In the genomic region with DNA sequence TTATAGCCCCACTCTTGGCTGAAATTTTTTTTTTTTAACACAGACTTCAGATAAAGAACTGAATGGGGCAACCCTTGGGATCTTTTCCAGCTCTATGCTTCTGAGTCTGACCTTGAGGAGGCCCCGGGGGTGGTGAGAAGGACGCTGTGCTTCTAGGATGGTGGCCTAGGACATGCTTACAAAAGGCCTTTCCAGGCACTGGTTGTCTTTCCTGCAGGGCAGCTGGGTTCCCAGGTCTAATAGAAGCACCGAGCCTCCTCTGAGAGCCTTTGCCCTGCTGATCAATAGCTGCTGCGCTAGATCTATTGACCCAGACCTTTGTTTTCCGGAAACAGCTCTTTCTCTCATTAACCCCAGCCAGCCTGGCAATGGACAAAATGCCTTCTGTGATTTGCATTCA, we compare ENCODE assay signal across 12 mouse cellular contexts. TPM values are rescaled to one million over a fixed set of nuclear protein-coding genes. Genes with fewer than 3 reads are reported as not detected.
DNase-seq lines count a peak whose midpoint lies in the region; ATAC-seq and TF ChIP-seq lines count a peak whose summit lies in the region.
"Had no signal": no experiment of that assay in that cellular context is flagged by ENCODE, and none has a peak within 500 bp of the region (broad histone marks: within the 10 kb centered on the region; RNA-seq: fewer than 3 reads in every experiment).

No protein-coding gene starts in this region.

- H3K36me3 ChIP-seq in heart, embryonic 13.5 days = no peaks in the 10 kb centered on the region
- H3K36me3 ChIP-seq in liver, embryonic 14.5 days (replicated peaks; ENCODE audit: control insufficient read depth, insufficient read depth, low read depth) = no peaks in the 10 kb centered on the region
- no peaks in the 10 kb centered on the region for H3K36me3 ChIP-seq in hindbrain, embryonic 13.5 days
- H3K36me3 ChIP-seq: embryonic facial prominence, embryonic 12.5 days; limb, embryonic 12.5 days had no signal

- H3K27me3 ChIP-seq in heart, embryonic 13.5 days (replicated peaks) = no peaks in the 10 kb centered on the region
- H3K27me3 ChIP-seq in liver, embryonic 14.5 days (ENCODE audit: control insufficient read depth, insufficient read depth, low read length) = no peaks in the 10 kb centered on the region
- H3K27me3 ChIP-seq in hindbrain, embryonic 13.5 days = no peaks in the 10 kb centered on the region
- H3K27me3 ChIP-seq: embryonic facial prominence, embryonic 12.5 days; limb, embryonic 12.5 days had no signal

- H3K9me3 ChIP-seq in heart, embryonic 13.5 days = no peaks in the 10 kb centered on the region
- H3K9me3 ChIP-seq in liver, embryonic 14.5 days (ENCODE audit: control insufficient read depth, low read length) = no peaks in the 10 kb centered on the region
- H3K9me3 ChIP-seq in hindbrain, embryonic 13.5 days = no peaks in the 10 kb centered on the region

- WGBS in heart, embryonic 13.5 days = 59% methylated on average over 5 of the region's 5 CpGs
- 59% methylated on average over 5 of the region's 5 CpGs for WGBS in liver, embryonic 14.5 days (ENCODE audit: insufficient replicate concordance)
- WGBS in hindbrain, embryonic 13.5 days = 27% methylated on average over 5 of the region's 5 CpGs

- ATAC-seq in heart, embryonic 13.5 days (ENCODE audit: extremely low read depth, insufficient number of reproducible peaks, low FRiP score, low TSS enrichment) = no peak
- peak; percentile 50 for ATAC-seq in liver, embryonic 14.5 days (ENCODE audit: insufficient read depth)
- no peak for ATAC-seq in megakaryocyte progenitor cell, adult 5-6 weeks (replicated peaks; ENCODE audit: poor library complexity)
- ATAC-seq in hindbrain, embryonic 13.5 days (ENCODE audit: low FRiP score) = no peak

- no peak for DNase-seq in heart, postnatal 4 days
- DNase-seq in testis, postnatal 10 days (ENCODE audit: low spot score) = peak; percentile 38
- DNase-seq in testis, postnatal 14 days (ENCODE audit: low spot score) = no peak
- DNase-seq in liver, embryonic 14.5 days (ENCODE audit: low read depth in 3 of 3, low spot score in 3 of 3) = peak in 2 of 3 experiments; percentile 7 to 16
- no peak for DNase-seq in cerebellum, adult 8-10 months

- no peak for TF ChIP-seq CTCF in liver, embryonic 14.5 days (IDR thresholded peaks at IDR 0.05; ENCODE audit: low read depth)

- H3K4me1 ChIP-seq in heart, embryonic 13.5 days = peaks cover 19% of the 10 kb centered on the region
- peaks cover 0 to 3% of the 10 kb centered on the region in 2 experiments; a peak in 1 of 4 replicates for H3K4me1 ChIP-seq in liver, embryonic 14.5 days (replicated peaks; ENCODE audit: control insufficient read depth in 2 of 2, insufficient read depth in 2 of 2, low read length in 1 of 2)
- H3K4me1 ChIP-seq in hindbrain, embryonic 13.5 days (replicated peaks) = 0 out of 2 replicates have a peak, but pooled peaks cover 4% of the 10 kb centered on the region
- H3K4me1 ChIP-seq: embryonic facial prominence, embryonic 12.5 days; limb, embryonic 12.5 days had no signal

- H3K4me2 ChIP-seq in heart, embryonic 13.5 days = no peak overlapping the region
- no peak overlapping the region for H3K4me2 ChIP-seq in liver, embryonic 14.5 days (ENCODE audit: low read depth)
- H3K4me2 ChIP-seq in hindbrain, embryonic 13.5 days = no peak overlapping the region
- H3K4me2 ChIP-seq: embryonic facial prominence, embryonic 12.5 days; heart, embryonic 11.5 days; limb, embryonic 12.5 days had no signal

- no peak overlapping the region for H3K27ac ChIP-seq in heart, embryonic 13.5 days (replicated peaks)
- H3K27ac ChIP-seq in liver, embryonic 14.5 days = no peak overlapping the region
- no peak overlapping the region; the same call in 1 of the 2 replicates for H3K27ac ChIP-seq in hindbrain, embryonic 13.5 days
- H3K27ac ChIP-seq: embryonic facial prominence, embryonic 12.5 days; layer of hippocampus, adult 2 months; limb, embryonic 12.5 days had no signal

- H3K4me3 ChIP-seq in heart, embryonic 13.5 days = no peak overlapping the region
- H3K4me3 ChIP-seq in liver, embryonic 14.5 days (ENCODE audit: insufficient read depth in 1 of 2, low read depth in 2 of 2, low read length in 2 of 2) = no peak overlapping the region
- no peak overlapping the region for H3K4me3 ChIP-seq in hindbrain, embryonic 13.5 days
- H3K4me3 ChIP-seq: embryonic facial prominence, embryonic 12.5 days; layer of hippocampus, adult 2 months; limb, embryonic 12.5 days had no signal

- 0 out of 2 replicates have a peak overlapping the region, but pooled peaks have one; percentile 37 for H3K9ac ChIP-seq in heart, embryonic 13.5 days
- no peak overlapping the region for H3K9ac ChIP-seq in liver, embryonic 14.5 days (replicated peaks)
- H3K9ac ChIP-seq in hindbrain, embryonic 13.5 days = no peak overlapping the region
- H3K9ac ChIP-seq: embryonic facial prominence, embryonic 12.5 days; limb, embryonic 12.5 days had no signal

- TF ChIP-seq EP300 in liver, embryonic 14.5 days (IDR thresholded peaks at IDR 0.05; ENCODE audit: low read depth) = no peak

RNA-seq across cellular contexts. Expression of a gene that starts 40.1 kb away (rescaled TPM):
- 22.3 and 27.8 TPM in 2 replicates for polyA plus RNA-seq in heart, embryonic 13.5 days (2015; fragmentation: Nextera tagmentation; extraction: Ambion mirVana)
- total RNA-seq in heart, postnatal 4 days (2021) = 100 to 1,000 TPM in 1 of 2 experiments, 10 to 100 TPM in 1; 85.4 to 109 TPM
- 0.63 and 0.76 TPM in 2 replicates for polyA plus RNA-seq in liver, embryonic 14.5 days (2012; rRNA removed)
- polyA plus RNA-seq in liver, embryonic 14.5 days (2014; fragmentation: Nextera tagmentation; extraction: Ambion mirVana) = 0.88 and 1.3 TPM in 2 replicates
- total RNA-seq in megakaryocyte progenitor cell, adult 5-6 weeks (2015) = 0.02 and 0.05 TPM in 2 replicates
- 0.12 TPM in 1 of 2 replicates, not detected in the other for total RNA-seq in megakaryocyte progenitor cell, adult 5-6 weeks (2017)
- 31.7 and 39.0 TPM in 2 replicates for polyA plus RNA-seq in hindbrain, embryonic 13.5 days (2015; fragmentation: Nextera tagmentation; extraction: Ambion mirVana)

RNA-seq across cellular contexts. Expression of a gene that starts 48.1 kb away (rescaled TPM):
- 17.4 and 21.5 TPM in 2 replicates for polyA plus RNA-seq in heart, embryonic 13.5 days (2015; fragmentation: Nextera tagmentation; extraction: Ambion mirVana)
- total RNA-seq in heart, postnatal 4 days (2021) = 10 to 100 TPM; 87.1 to 88.2 TPM
- 3.9 and 4.4 TPM in 2 replicates for polyA plus RNA-seq in liver, embryonic 14.5 days (2012; rRNA removed)
- 0.75 and 1.0 TPM in 2 replicates for polyA plus RNA-seq in liver, embryonic 14.5 days (2014; fragmentation: Nextera tagmentation; extraction: Ambion mirVana)
- total RNA-seq in megakaryocyte progenitor cell, adult 5-6 weeks (2015) = 0.59 and 0.85 TPM in 2 replicates
- 1.6 and 4.7 TPM in 2 replicates for total RNA-seq in megakaryocyte progenitor cell, adult 5-6 weeks (2017)
- 27.2 and 30.2 TPM in 2 replicates for polyA plus RNA-seq in hindbrain, embryonic 13.5 days (2015; fragmentation: Nextera tagmentation; extraction: Ambion mirVana)

RNA-seq across cellular contexts. Expression of a gene that starts 58.6 kb away (rescaled TPM):
- 0.31 and 0.69 TPM in 2 replicates for polyA plus RNA-seq in heart, embryonic 13.5 days (2015; fragmentation: Nextera tagmentation; extraction: Ambion mirVana)
- under 1 TPM; 0.14 to 0.24 TPM for total RNA-seq in heart, postnatal 4 days (2021)
- 0.12 and 0.22 TPM in 2 replicates for polyA plus RNA-seq in liver, embryonic 14.5 days (2012; rRNA removed)
- 0.08 and 0.17 TPM in 2 replicates for polyA plus RNA-seq in liver, embryonic 14.5 days (2014; fragmentation: Nextera tagmentation; extraction: Ambion mirVana)
- total RNA-seq in megakaryocyte progenitor cell, adult 5-6 weeks (2015) = 1.5 and 2.5 TPM in 2 replicates
- total RNA-seq in megakaryocyte progenitor cell, adult 5-6 weeks (2017) = 0.46 TPM in 1 of 2 replicates, not detected in the other
- 19.3 and 20.3 TPM in 2 replicates for polyA plus RNA-seq in hindbrain, embryonic 13.5 days (2015; fragmentation: Nextera tagmentation; extraction: Ambion mirVana)

RNA-seq across cellular contexts. Expression of a gene that starts 58.9 kb away (rescaled TPM):
- polyA plus RNA-seq in heart, embryonic 13.5 days (2015; fragmentation: Nextera tagmentation; extraction: Ambion mirVana) = 139 and 152 TPM in 2 replicates
- 100 to 1,000 TPM; 106 to 108 TPM for total RNA-seq in heart, postnatal 4 days (2021)
- 82.2 and 115 TPM in 2 replicates for polyA plus RNA-seq in liver, embryonic 14.5 days (2012; rRNA removed)
- 160 and 183 TPM in 2 replicates for polyA plus RNA-seq in liver, embryonic 14.5 days (2014; fragmentation: Nextera tagmentation; extraction: Ambion mirVana)
- 145 and 175 TPM in 2 replicates for total RNA-seq in megakaryocyte progenitor cell, adult 5-6 weeks (2015)
- total RNA-seq in megakaryocyte progenitor cell, adult 5-6 weeks (2017) = 390 and 507 TPM in 2 replicates
- 190 and 199 TPM in 2 replicates for polyA plus RNA-seq in hindbrain, embryonic 13.5 days (2015; fragmentation: Nextera tagmentation; extraction: Ambion mirVana)

Comparison
In these comparisons a context has a peak if more than half of its experiments do, and no peak if none do; other contexts are left out.
1. DNase-seq: peak in testis, postnatal 10 days (single experiment) and liver, embryonic 14.5 days (2 of 3); none in heart, postnatal 4 days (single experiment), testis, postnatal 14 days (single experiment) and cerebellum, adult 8-10 months (single experiment).
2. RNA of a gene that starts 40.1 kb away (polyA plus RNA-seq): 31.7 to 39.0 TPM in hindbrain, embryonic 13.5 days and 22.3 to 27.8 TPM in heart, embryonic 13.5 days; 0.63 to 1.3 TPM in liver, embryonic 14.5 days; every median in the first group is over 10 times any median in the second.
3. RNA of a gene that starts 58.6 kb away (polyA plus RNA-seq): 19.3 to 20.3 TPM in hindbrain, embryonic 13.5 days; 0.31 to 0.69 TPM in heart, embryonic 13.5 days and 0.08 to 0.22 TPM in liver, embryonic 14.5 days; every median in the first group is over 10 times any median in the second.